Mouse (Mus musculus): Measurements from ENCODE around the gene Abca13. TPM values are rescaled to one million over a fixed set of nuclear protein-coding genes. Genes with fewer than 3 reads are reported as not detected.

The Abca13 gene
- total RNA-seq, 2 experiments from 2014 or later: 11.3 to 17.7 TPM

DNA sequence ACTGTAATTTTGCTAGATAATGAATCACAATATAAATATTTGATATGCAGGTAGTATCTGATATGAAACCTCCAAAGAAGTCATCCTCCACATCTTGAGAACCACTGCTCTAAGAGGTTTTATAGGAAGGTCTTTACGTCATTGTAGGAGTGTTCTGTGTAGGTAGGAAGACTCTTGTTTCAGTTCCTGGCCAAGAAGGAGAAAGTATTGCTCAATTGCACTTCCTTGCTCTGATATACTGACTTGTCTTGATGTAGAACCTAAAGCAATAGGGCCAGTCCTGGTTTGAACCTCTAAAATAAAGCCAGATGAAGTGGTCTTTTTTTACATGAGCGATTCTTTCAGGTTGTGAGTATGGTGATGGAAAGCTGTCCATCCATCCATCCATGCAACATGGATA is 431.1 kb downstream of the Abca13 start:
- no peak for ATAC-seq (replicated peaks; ENCODE audit: low FRiP score, poor library complexity, severe bottlenecking)

DNA sequence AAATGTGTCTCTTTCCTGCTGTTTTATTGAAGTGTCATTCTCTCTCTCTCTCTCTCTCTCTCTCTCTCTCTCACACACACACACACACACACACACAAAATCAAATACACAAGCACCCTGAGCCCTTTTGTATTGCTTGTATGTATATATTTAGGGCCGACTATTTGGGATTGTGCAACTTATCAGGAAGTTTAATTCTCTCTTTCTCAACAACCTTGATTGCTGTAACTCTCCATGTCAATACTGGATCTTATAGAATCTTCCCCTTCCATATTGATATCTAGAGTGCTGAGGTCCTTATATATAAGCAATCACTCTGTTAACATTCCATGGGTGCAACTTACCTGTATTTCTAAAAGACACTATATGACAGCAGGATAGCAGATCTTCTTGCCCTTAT is 433.0 kb downstream of the Abca13 start:
- no peak for ATAC-seq (replicated peaks; ENCODE audit: low FRiP score, poor library complexity, severe bottlenecking)

DNA sequence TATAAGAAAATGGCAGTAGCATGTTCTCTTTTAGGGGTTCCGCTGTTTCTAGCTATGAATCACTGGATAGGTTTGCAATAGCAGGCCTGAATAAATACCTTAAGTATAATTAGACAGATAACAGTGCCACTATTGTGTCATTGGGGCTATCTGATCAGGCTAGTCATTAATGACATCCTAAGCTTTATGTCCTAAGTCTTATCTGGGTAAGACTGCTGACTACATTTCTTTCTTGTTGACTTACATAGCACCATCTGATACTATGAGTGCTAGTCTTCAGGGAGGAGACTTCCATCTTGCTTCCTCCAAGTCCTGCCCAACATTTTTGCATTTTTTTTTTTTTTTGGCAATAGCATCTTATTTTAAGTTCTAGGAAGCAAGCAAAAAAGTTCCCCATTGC is 434.1 kb downstream of the Abca13 start:
- no peak for ATAC-seq (replicated peaks; ENCODE audit: low FRiP score, poor library complexity, severe bottlenecking)

DNA sequence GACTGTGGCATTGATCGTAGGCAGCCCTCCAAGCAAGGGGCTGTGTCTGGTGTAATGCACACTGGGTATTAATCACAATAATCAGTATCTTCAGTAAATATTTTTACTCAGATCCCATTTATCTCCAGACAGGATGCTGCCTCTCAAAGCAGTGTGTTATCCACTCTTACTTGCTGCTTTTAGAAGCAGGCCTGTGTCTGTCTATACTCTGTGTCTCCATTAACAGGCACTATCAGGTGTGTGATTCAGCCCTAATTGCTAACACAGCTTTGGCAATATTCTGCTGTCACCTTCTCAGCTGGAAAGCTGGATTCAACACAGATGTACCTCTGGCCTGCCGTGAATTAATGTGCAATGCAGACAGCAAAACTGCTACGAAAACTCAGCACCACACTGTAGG is 455.5 kb downstream of the Abca13 start:
- ATAC-seq (replicated peaks; ENCODE audit: low FRiP score, poor library complexity, severe bottlenecking): no peak

DNA sequence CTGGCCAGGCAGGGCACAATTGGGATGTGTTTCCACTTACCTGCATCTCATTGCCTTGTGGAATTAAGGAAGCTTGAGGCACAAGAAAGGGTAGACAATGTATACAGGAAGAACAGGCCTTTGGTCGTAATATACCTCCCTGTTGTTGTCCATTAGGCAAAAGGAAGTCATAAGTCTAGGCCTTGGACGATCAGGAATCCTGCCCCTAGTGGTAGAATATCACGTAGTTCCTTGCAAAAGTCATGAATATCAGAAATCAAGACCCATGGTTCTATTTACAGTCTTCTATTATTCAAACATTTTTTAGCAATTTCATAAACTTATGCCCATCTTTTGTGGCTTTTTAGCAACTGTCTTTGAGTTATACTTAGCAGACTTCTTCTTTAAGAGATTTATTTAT is 456.2 kb downstream of the Abca13 start:
- no peak for ATAC-seq (replicated peaks; ENCODE audit: low FRiP score, poor library complexity, severe bottlenecking)

DNA sequence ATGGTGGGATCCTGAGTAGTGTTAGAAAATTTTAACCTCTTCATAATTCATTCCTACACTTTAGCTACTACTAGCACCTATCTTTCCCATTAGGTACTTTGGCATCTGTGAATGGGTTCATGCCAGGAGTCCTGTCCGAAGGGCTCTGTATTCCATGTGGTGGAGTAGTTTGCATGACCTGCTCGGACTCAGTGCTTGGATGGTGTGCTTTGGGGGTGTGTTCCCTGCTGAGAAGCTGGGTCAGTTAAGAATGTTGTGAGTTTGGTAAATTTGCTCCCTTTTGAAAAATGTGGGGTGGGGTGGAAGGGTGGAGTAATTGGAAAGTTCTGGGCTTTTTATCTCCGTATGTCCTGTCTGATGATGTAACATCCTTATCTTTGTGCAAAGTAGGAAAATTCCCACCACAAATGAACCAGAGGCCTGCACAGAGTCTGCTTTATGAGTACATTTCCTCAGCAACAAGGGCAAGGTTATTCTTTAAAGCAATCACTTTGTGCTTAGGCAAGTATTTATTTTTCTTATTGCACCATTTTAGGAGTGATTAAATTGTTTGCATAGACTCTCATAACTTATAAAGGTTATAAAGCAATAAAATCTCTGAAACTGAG is 475.0 kb downstream of the Abca13 start:
- no peak for ATAC-seq (replicated peaks; ENCODE audit: low FRiP score, poor library complexity, severe bottlenecking)

DNA sequence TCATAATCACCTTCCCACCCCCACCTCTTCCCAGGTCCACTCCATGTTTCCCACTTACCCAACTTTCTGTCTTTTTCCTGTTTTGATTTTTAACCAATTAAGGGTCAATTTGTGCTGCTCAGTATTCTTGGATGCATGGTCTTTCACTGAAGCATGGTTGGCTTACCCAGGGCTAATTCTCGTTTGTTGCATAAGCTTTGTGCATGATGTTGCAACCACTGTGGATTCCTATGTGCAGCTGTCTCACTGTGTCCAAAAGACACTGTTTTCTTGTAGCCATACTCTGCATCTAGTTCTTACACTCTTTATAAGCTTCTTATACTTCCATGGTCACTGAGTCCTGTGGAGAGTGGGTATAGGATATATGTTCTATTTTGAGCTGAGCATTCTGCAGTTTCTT is 477.7 kb downstream of the Abca13 start:
- no peak for ATAC-seq (replicated peaks; ENCODE audit: low FRiP score, poor library complexity, severe bottlenecking)

DNA sequence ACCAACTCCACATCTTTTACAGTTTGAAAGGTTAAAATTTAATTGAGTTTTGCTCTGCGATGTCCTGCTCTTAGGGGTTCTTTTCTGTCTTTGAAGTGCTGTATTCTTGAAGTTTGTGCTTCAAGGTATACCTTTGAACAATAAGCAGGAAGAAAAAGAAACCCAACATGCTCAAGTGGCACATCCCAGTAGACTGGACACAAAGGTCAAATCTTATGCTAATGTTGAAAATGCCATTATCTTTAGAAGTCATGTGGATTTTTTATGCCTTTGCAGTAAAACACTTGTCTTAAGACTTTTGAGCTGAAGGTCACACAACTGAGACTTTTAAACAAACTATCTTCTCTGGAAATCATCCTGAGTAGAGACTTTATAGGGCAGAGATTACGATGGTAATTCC is 493.2 kb downstream of the Abca13 start:
- no peak for ATAC-seq (replicated peaks; ENCODE audit: low FRiP score, poor library complexity, severe bottlenecking)

DNA sequence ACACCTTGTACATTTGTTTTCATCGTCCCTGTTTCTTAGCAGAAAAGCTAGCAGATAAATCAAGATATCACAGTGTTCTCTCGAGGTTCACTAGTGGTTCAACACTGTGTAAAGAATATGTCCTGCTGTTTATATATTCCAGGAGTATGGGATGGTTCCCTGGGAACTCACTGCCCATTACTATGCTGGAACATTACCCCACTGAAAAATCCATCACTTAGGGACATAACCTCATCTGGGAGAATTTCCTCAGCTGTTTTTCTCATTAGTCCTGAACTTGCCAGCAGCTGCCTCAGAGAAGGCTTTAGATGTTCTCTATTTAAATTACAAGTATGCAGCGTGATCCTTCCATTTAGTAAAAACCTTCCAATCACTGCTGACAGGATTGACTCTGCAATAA is 513.4 kb downstream of the Abca13 start:
- ATAC-seq (replicated peaks; ENCODE audit: low FRiP score, poor library complexity, severe bottlenecking): no peak

DNA sequence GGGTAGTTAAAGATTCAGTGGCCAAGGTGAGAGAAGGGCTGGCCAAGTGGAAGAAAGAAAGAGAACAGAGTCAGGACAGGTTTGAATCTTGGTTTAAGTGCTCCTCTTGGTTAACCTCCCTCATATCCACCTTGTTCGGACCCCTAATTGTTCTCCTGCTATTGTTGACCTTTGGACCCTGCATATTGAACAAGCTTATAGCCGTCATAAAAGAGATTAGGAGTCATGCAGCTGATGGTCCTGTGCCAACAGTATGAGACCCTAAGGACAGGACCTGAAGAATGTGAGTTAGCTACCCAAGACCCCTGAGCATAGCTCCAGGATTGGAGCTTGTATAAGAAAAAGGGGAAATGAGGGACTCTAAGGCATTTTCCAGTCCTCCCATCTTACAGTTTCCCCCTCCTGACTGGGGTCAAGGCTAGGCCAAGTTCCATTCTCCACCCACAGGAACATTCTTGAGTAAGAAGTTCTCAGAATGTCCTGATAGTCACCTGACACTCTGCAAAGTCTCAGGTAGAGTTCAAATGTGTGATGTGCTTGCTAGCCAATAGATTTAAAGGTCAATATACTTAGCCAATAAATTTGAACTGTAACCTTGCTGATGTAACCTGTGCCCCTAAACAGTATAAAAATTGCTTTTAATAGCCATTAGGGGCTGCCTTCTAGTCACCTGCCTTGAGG is 536.2 kb downstream of the Abca13 start:
- no peak for ATAC-seq (replicated peaks; ENCODE audit: low FRiP score, poor library complexity, severe bottlenecking)

DNA sequence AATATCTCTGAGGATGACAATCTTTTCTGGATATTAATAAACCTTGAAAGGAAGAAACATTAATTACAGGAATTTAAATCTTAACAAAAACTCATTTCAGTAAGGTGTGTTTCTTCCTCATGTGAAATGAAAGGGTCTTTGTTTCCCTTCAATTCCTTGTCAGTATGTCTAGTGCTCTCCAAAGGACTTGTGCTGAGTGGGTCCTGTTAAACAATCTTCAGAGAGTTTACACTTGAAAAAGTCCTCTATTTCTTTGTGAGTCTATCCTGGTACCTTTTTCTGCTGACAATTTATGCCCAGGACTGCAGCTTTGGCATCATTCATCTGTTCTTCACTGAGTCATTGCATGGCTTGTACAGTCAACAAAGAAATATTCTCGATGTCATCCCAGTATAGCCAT is 539.6 kb downstream of the Abca13 start:
- no peak for ATAC-seq (replicated peaks; ENCODE audit: low FRiP score, poor library complexity, severe bottlenecking)

Other genes starting within 250 kb of the Abca13 start
- 0.77 TPM in 1 of 2 replicates, not detected in the other for gene Pkd1l1, start 218.7 kb upstream of the Abca13 start, total RNA-seq (2015; ENCODE audit: low replicate concordance)
- 2.0 and 3.5 TPM in 2 replicates for gene Pkd1l1, start 218.7 kb upstream of the Abca13 start, total RNA-seq (2017; ENCODE audit: low replicate concordance)
- 4.4 and 5.0 TPM in 2 replicates for gene Hus1, start 180.8 kb upstream of the Abca13 start, total RNA-seq (2015; ENCODE audit: low replicate concordance)
- gene Hus1, start 180.8 kb upstream of the Abca13 start, total RNA-seq (2017; ENCODE audit: low replicate concordance): 5.2 and 9.3 TPM in 2 replicates
- gene Gm11992, start 143.3 kb upstream of the Abca13 start, total RNA-seq (2015; ENCODE audit: low replicate concordance): not detected in 2 replicates
- gene Gm11992, start 143.3 kb upstream of the Abca13 start, total RNA-seq (2017; ENCODE audit: low replicate concordance): 0.34 TPM in 1 of 2 replicates, not detected in the other
- gene Sun3, start 143.0 kb upstream of the Abca13 start, total RNA-seq (2015; ENCODE audit: low replicate concordance): not detected in 2 replicates
- gene Sun3, start 143.0 kb upstream of the Abca13 start, total RNA-seq (2017; ENCODE audit: low replicate concordance): not detected in 2 replicates
- 2.3 TPM in 1 of 2 replicates, not detected in the other for gene Upp1, start 73.8 kb upstream of the Abca13 start, total RNA-seq (2015; ENCODE audit: low replicate concordance)
- 1.1 and 2.3 TPM in 2 replicates for gene Upp1, start 73.8 kb upstream of the Abca13 start, total RNA-seq (2017; ENCODE audit: low replicate concordance)